Mouse (Mus musculus) kidney, adult 2 months (tissue): Measurements from ENCODE around the gene Vmn1r15.

Experiments
- CTCF ChIP-seq: fragments of 200-500 bp; conservative IDR thresholded peaks from 2 replicates; pipeline ENCODE4 v1.5.1; 2011; ENCODE audit warnings: low read depth, mild to moderate bottlenecking, control low read depth, low read length, moderate library complexity, mixed read lengths; ENCODE audit not compliant: insufficient read depth, insufficient read length
- POLR2A ChIP-seq: fragments of 200-500 bp; IDR thresholded peaks from one replicate; pipeline ENCODE4 v1.6.1; 2011; ENCODE audit warnings: low read depth, low read length, control low read depth

DNA sequence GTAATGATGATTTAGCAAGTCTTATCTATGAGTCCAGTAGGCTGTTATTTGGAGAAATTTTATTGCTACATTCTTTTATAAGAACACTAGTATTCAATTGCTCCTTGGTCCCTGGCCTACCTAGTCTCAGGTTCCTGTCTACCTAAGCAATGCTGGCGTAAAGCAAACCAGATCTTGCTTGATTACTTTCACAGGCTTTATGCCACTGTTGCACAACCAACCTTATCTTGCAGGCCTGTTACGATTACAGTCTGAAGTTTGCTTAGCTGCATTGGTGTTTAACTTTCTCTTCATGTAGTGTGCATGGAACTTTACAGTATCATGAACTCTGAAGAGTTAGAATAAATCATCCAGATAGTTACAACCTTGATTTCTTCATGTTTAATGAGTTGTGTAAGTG, 3.2 kb downstream of the Vmn1r15 start:
- no peak for TF ChIP-seq POLR2A
- no peak for TF ChIP-seq CTCF
